Mouse (Mus musculus) brain, embryonic 14.5 days (tissue): ENCODE results near the gene Tbc1d30.

Source experiments
- CTCF ChIP-seq: fragments of 200-500 bp; IDR thresholded peaks from 2 replicates; pipeline ENCODE4 v1.5.1; 2012; ENCODE audit warnings: inconsistent platforms, mild to moderate bottlenecking, moderate library complexity, borderline replicate concordance; ENCODE audit not compliant: insufficient read depth, insufficient read length; ENCODE audit errors: extremely low read depth
- POLR2A ChIP-seq: fragments of 200-500 bp; IDR thresholded peaks from 2 replicates; pipeline ENCODE4 v1.6.1; 2012; ENCODE audit warnings: mild to moderate bottlenecking, inconsistent platforms, borderline replicate concordance; ENCODE audit not compliant: poor library complexity, insufficient read depth, insufficient read length, severe bottlenecking; ENCODE audit errors: extremely low read depth

- TF ChIP-seq CTCF (no peak), POLR2A (no peak)
These were observed 57.2 kb downstream of the Tbc1d30 start for GRCm38 (mm10) chr10:121293829-121294228.
